Mouse (Mus musculus): ENCODE data around the gene Tgds. TPM values are rescaled to one million over a fixed set of nuclear protein-coding genes. Genes with fewer than 3 reads are reported as not detected.
"Not testable (repeated sequence)": the region's sequence is repeated elsewhere in the genome, so short reads cannot be mapped to it uniquely, and the experiment has no call there.

Gene Tgds
- polyA plus RNA-seq, 1 experiment from 2014 or later: 20.2 TPM

DNA sequence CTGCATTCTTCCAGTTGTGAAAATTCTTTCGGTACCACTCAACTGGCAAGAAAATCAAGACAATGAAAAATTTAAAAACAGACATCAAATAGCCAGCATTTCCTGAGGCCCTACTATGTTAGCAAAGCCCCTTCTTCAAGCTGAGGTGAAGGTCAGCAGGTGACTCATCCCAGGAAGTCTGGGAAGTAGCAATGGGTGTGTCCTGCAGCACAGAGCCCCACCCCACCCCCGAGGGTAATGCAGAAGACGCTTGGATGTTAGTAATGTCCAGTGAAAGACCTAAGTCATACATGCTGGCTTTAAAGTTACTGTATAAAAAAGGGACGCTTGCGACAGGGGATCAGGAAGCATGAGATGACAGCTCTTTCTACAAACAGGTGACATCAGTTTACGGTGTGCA lies 19.4 kb downstream of the Tgds start:
- Histone ChIP-seq H3K27me3 (replicated peaks; ENCODE audit: control insufficient read depth, insufficient read depth, low read length) (no peaks in the 10 kb centered on the region), H3K4me3 (replicated peaks; ENCODE audit: low read length) (no peak overlapping the region), H3K4me1 (replicated peaks; ENCODE audit: control insufficient read depth, insufficient read depth, low read length) (no peaks in the 10 kb centered on the region), H3K27ac (ENCODE audit: low read length) (no peak overlapping the region), H3K9me3 (ENCODE audit: control insufficient read depth, low read length) (no peaks in the 10 kb centered on the region), H3K36me3 (ENCODE audit: control insufficient read depth, insufficient read depth) (peaks cover 32% of the 10 kb centered on the region), H3K9ac (replicated peaks; ENCODE audit: low read depth, low read length) (no peak overlapping the region), H3K4me2 (ENCODE audit: low read length) (no peak overlapping the region)
- 93% methylated on average over 6 of the region's 6 CpGs for WGBS
- no peak for ATAC-seq

- H3K9ac ChIP-seq (replicated peaks; ENCODE audit: low read depth, low read length); H3K36me3 ChIP-seq (ENCODE audit: control insufficient read depth, insufficient read depth); H3K27me3 ChIP-seq (replicated peaks; ENCODE audit: control insufficient read depth, insufficient read depth, low read length); H3K4me2 ChIP-seq (ENCODE audit: low read length); H3K27ac ChIP-seq (ENCODE audit: low read length); H3K4me1 ChIP-seq (replicated peaks; ENCODE audit: control insufficient read depth, insufficient read depth, low read length); H3K9me3 ChIP-seq (ENCODE audit: control insufficient read depth, low read length); H3K4me3 ChIP-seq (replicated peaks; ENCODE audit: low read length); ATAC-seq: not testable (repeated sequence)
- 95% methylated on average over 2 of the region's 2 CpGs for WGBS
Observed at GRCm38 (mm10) chr14:118107479-118107878, 25.1 kb downstream of the Tgds start.

DNA sequence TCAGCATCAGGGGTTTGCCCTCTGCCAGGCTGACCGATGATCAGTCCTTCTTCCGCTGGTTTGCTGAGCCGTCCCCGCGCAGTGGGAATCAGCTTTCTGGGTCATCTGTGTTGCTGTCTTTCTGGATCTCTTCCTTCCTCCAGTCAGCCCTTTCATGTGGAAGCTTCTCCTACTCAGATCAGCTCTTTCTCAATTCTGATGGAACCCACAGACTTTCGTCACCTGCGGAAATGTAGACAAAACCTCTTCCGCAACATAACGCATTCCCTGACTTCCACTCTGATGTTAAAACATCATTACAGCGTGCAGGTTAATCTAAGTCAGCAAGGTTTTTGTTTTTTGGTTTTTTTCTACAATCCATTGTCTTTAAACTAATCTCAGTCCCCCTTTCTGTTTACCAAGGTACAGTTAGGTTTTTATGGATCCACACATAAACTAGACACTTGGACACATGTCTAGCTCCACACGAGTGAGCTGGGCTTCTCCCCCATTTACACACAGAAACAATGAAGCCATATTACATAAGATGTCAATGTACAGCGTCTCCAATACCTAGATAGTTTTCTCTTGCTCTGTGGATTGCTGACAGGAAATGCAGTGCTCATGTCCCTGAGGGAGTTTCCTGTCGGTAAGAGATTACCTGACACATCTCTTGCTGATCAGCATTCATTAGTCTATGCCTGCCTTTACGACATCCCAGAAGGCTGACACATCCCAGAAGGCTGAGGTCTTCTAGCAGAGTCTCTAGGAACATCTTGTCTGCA lies 31.1 kb downstream of the Tgds start:
- H3K4me1 ChIP-seq (replicated peaks; ENCODE audit: control insufficient read depth, insufficient read depth, low read length): no peaks in the 10 kb centered on the region
- H3K27me3 ChIP-seq (replicated peaks; ENCODE audit: control insufficient read depth, insufficient read depth, low read length): no peaks in the 10 kb centered on the region
- H3K9me3 ChIP-seq (ENCODE audit: control insufficient read depth, low read length): no peaks in the 10 kb centered on the region
- H3K4me3 ChIP-seq (replicated peaks; ENCODE audit: low read length): no peak overlapping the region
- H3K4me2 ChIP-seq (ENCODE audit: low read length): no peak overlapping the region
- ATAC-seq: no peak
- H3K36me3 ChIP-seq (ENCODE audit: control insufficient read depth, insufficient read depth): no peaks in the 10 kb centered on the region
- H3K9ac ChIP-seq (replicated peaks; ENCODE audit: low read depth, low read length): no peak overlapping the region
- no peak overlapping the region for H3K27ac ChIP-seq (ENCODE audit: low read length)
- 87% methylated on average over 14 of the region's 14 CpGs for WGBS

DNA sequence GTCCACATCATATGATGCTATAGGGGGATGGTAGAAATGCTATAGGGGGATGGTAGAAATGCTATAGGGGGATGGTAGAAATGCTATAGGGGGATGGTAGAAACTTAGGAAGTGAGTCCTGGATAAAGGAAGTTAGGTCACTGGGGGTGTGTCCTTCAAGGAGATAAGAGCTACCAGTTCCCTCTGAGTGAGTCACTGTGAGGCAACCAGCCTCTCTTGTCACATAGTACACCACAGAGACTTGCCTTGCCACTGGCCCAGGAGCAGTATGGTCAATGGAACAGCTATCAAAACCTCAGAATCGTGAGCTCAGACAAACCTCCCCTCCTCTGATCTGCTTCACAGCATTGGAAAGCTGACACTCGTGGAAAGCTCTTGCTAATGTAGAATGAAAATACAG lies 34.3 kb downstream of the Tgds start:
- H3K27ac ChIP-seq (ENCODE audit: low read length): no peak overlapping the region
- WGBS: 68% methylated on average over 2 of the region's 2 CpGs
- no peaks in the 10 kb centered on the region for H3K9me3 ChIP-seq (ENCODE audit: control insufficient read depth, low read length)
- H3K4me2 ChIP-seq (ENCODE audit: low read length): no peak overlapping the region
- no peaks in the 10 kb centered on the region for H3K4me1 ChIP-seq (replicated peaks; ENCODE audit: control insufficient read depth, insufficient read depth, low read length)
- H3K4me3 ChIP-seq (replicated peaks; ENCODE audit: low read length): no peak overlapping the region
- ATAC-seq: no peak
- no peaks in the 10 kb centered on the region for H3K27me3 ChIP-seq (replicated peaks; ENCODE audit: control insufficient read depth, insufficient read depth, low read length)
- no peak overlapping the region for H3K9ac ChIP-seq (replicated peaks; ENCODE audit: low read depth, low read length)
- no peaks in the 10 kb centered on the region for H3K36me3 ChIP-seq (ENCODE audit: control insufficient read depth, insufficient read depth)

GRCm38 (mm10) chr14:118089806-118090392 lies 42.7 kb downstream of the Tgds start:
- H3K27ac ChIP-seq (ENCODE audit: low read length): peak overlapping the region; percentile 43; the same call in 1 of the 2 replicates
- 1% methylated on average over 18 of the region's 18 CpGs for WGBS
- H3K4me1 ChIP-seq (replicated peaks; ENCODE audit: control insufficient read depth, insufficient read depth, low read length): peaks cover 11% of the 10 kb centered on the region
- peak overlapping the region; percentile 63 for H3K4me3 ChIP-seq (replicated peaks; ENCODE audit: low read length)
- peak overlapping the region; percentile 53 for H3K9ac ChIP-seq (replicated peaks; ENCODE audit: low read depth, low read length)
- no peaks in the 10 kb centered on the region for H3K36me3 ChIP-seq (ENCODE audit: control insufficient read depth, insufficient read depth)
- peak; percentile 54 for ATAC-seq
- peak overlapping the region; percentile 75 for H3K4me2 ChIP-seq (ENCODE audit: low read length)
- H3K9me3 ChIP-seq (ENCODE audit: control insufficient read depth, low read length): no peaks in the 10 kb centered on the region
- 0 out of 2 replicates have a peak, but pooled peaks cover 2% of the 10 kb centered on the region for H3K27me3 ChIP-seq (replicated peaks; ENCODE audit: control insufficient read depth, insufficient read depth, low read length)

- peaks cover 11% of the 10 kb centered on the region for H3K4me1 ChIP-seq (replicated peaks; ENCODE audit: control insufficient read depth, insufficient read depth, low read length)
- H3K27me3 ChIP-seq (replicated peaks; ENCODE audit: control insufficient read depth, insufficient read depth, low read length): 0 out of 2 replicates have a peak, but pooled peaks cover 2% of the 10 kb centered on the region
- peak overlapping the region; percentile 63 for H3K4me3 ChIP-seq (replicated peaks; ENCODE audit: low read length)
- peak overlapping the region; percentile 43; the same call in 1 of the 2 replicates for H3K27ac ChIP-seq (ENCODE audit: low read length)
- H3K9me3 ChIP-seq (ENCODE audit: control insufficient read depth, low read length): no peaks in the 10 kb centered on the region
- peak; percentile 79 for ATAC-seq
- peak overlapping the region; percentile 75 for H3K4me2 ChIP-seq (ENCODE audit: low read length)
- H3K9ac ChIP-seq (replicated peaks; ENCODE audit: low read depth, low read length): peak overlapping the region; percentile 54
- under 1% methylated on average over 44 of the region's 44 CpGs for WGBS
- H3K36me3 ChIP-seq (ENCODE audit: control insufficient read depth, insufficient read depth): no peaks in the 10 kb centered on the region
Observed at GRCm38 (mm10) chr14:118089215-118089805, 43.2 kb downstream of the Tgds start.

- no peaks in the 10 kb centered on the region for H3K36me3 ChIP-seq (ENCODE audit: control insufficient read depth, insufficient read depth)
- no peaks in the 10 kb centered on the region for H3K9me3 ChIP-seq (ENCODE audit: control insufficient read depth, low read length)
- ATAC-seq: peak; percentile 46
- WGBS: 2% methylated on average over 22 of the region's 22 CpGs
- peaks cover 11% of the 10 kb centered on the region for H3K4me1 ChIP-seq (replicated peaks; ENCODE audit: control insufficient read depth, insufficient read depth, low read length)
- H3K9ac ChIP-seq (replicated peaks; ENCODE audit: low read depth, low read length): peak overlapping the region; percentile 54
- H3K27me3 ChIP-seq (replicated peaks; ENCODE audit: control insufficient read depth, insufficient read depth, low read length): 0 out of 2 replicates have a peak, but pooled peaks cover 2% of the 10 kb centered on the region
- H3K4me2 ChIP-seq (ENCODE audit: low read length): peak overlapping the region; percentile 75
- H3K4me3 ChIP-seq (replicated peaks; ENCODE audit: low read length): peak overlapping the region; percentile 63
- 0 out of 2 replicates have a peak overlapping the region, but pooled peaks have one; percentile 41 for H3K27ac ChIP-seq (ENCODE audit: low read length)
Observed at GRCm38 (mm10) chr14:118088437-118089207, 43.9 kb downstream of the Tgds start.

GRCm38 (mm10) chr14:118086271-118087035 lies 46.1 kb downstream of the Tgds start:
- Histone ChIP-seq H3K27ac (ENCODE audit: low read length) (no peak overlapping the region), H3K4me2 (ENCODE audit: low read length) (no peak overlapping the region), H3K9ac (replicated peaks; ENCODE audit: low read depth, low read length) (no peak overlapping the region), H3K4me1 (replicated peaks; ENCODE audit: control insufficient read depth, insufficient read depth, low read length) (peaks cover 11% of the 10 kb centered on the region), H3K4me3 (replicated peaks; ENCODE audit: low read length) (no peak overlapping the region), H3K9me3 (ENCODE audit: control insufficient read depth, low read length) (no peaks in the 10 kb centered on the region), H3K27me3 (replicated peaks; ENCODE audit: control insufficient read depth, insufficient read depth, low read length) (0 out of 2 replicates have a peak, but pooled peaks cover 2% of the 10 kb centered on the region), H3K36me3 (ENCODE audit: control insufficient read depth, insufficient read depth) (no peaks in the 10 kb centered on the region)
- 61% methylated on average over 5 of the region's 5 CpGs for WGBS
- no peak for ATAC-seq

Measured in forebrain, embryonic 16.5 days (tissue).